Mouse (Mus musculus): ENCODE results near the gene Cip2a. TPM values are rescaled to one million over a fixed set of nuclear protein-coding genes. Genes with fewer than 3 reads are reported as not detected.

The Cip2a gene
- polyA plus RNA-seq (2015; fragmentation: Nextera tagmentation; extraction: Ambion mirVana), result 2.2 and 2.5 TPM in 2 replicates

GRCm38 (mm10) chr16:48993559-48994342 is at the start of gene Cip2a, which contains the start of gene Dzip3:
Gene Cip2a (plus strand): TSS chr16:48994185.
Gene Dzip3 (minus strand): TSS chr16:48994165.

GRCm38 (mm10) chr16:49057186-49057585 is 63.2 kb downstream of the Cip2a start, which contains the start of gene Myh15:
Gene Myh15 (plus strand): TSS chr16:49057486.

Other genes starting within 250 kb of the Cip2a start
- not detected in 2 replicates for gene Trat1, start 222.2 kb upstream of the Cip2a start, polyA plus RNA-seq (2015; fragmentation: Nextera tagmentation; extraction: Ambion mirVana)
- gene Retnlb, start 177.3 kb upstream of the Cip2a start, polyA plus RNA-seq (2015; fragmentation: Nextera tagmentation; extraction: Ambion mirVana), result not detected in 2 replicates
- gene Retnla, start 151.6 kb upstream of the Cip2a start, polyA plus RNA-seq (2015; fragmentation: Nextera tagmentation; extraction: Ambion mirVana), result 0.27 TPM in 1 of 2 replicates, not detected in the other
- gene Retnlg, start 121.6 kb upstream of the Cip2a start, polyA plus RNA-seq (2015; fragmentation: Nextera tagmentation; extraction: Ambion mirVana), result 0.57 and 3.7 TPM in 2 replicates
- gene Dzip3, start within 50 bp of the Cip2a start, polyA plus RNA-seq (2015; fragmentation: Nextera tagmentation; extraction: Ambion mirVana), result 48.5 and 51.5 TPM in 2 replicates
- 0.08 and 0.10 TPM in 2 replicates for gene Myh15, start 63.3 kb downstream of the Cip2a start, polyA plus RNA-seq (2015; fragmentation: Nextera tagmentation; extraction: Ambion mirVana)